Mouse (Mus musculus): Measurements from ENCODE around the gene Ncaph2. TPM values are rescaled to one million over a fixed set of nuclear protein-coding genes. Genes with fewer than 3 reads are reported as not detected.

Ncaph2 gene
- polyA plus RNA-seq (2014; fragmentation: Nextera tagmentation; extraction: Ambion mirVana): 133 and 140 TPM in 2 replicates

- peaks cover 7% of the 10 kb centered on the region; the same call in 1 of the 2 replicates for H3K4me1 ChIP-seq (replicated peaks; ENCODE audit: control insufficient read depth, insufficient read depth, low read length)
- H3K9ac ChIP-seq (ENCODE audit: low read depth, low read length): peak within 1 kb of the TSS; percentile 88
- H3K4me2 ChIP-seq (replicated peaks; ENCODE audit: low read depth, low read length): peak within 1 kb of the TSS; percentile 68
- H3K36me3 ChIP-seq (ENCODE audit: control insufficient read depth, insufficient read depth, low read length): peaks cover 18% of the 10 kb centered on the region
- ATAC-seq (ENCODE audit: low FRiP score) (peak; percentile 92), DNase-seq (ENCODE audit: low spot score) (peak; percentile 99)
- WGBS: 1% methylated on average over 64 of the region's 64 CpGs
- H3K27me3 ChIP-seq (ENCODE audit: control insufficient read depth, insufficient read depth, low read length): no peaks in the 10 kb centered on the region
- H3K4me3 ChIP-seq (ENCODE audit: low read depth, low read length): peak within 1 kb of the TSS; percentile 54
- H3K27ac ChIP-seq (ENCODE audit: low read depth, low read length): peak within 1 kb of the TSS; percentile 27; the same call in 1 of the 2 replicates
- H3K9me3 ChIP-seq (ENCODE audit: control insufficient read depth, low read length): no peaks in the 10 kb centered on the region
These were observed at the start of gene Ncaph2, which contains the start of gene Lmf2 for GRCm38 (mm10) chr15:89355241-89356187. Gene Ncaph2 (plus strand): TSS chr15:89355719. Gene Lmf2 (minus strand): TSS chr15:89355659.

- Histone ChIP-seq H3K27ac (ENCODE audit: low read depth, low read length) (no peak overlapping the region), H3K36me3 (ENCODE audit: control insufficient read depth, insufficient read depth, low read length) (peaks cover 7% of the 10 kb centered on the region), H3K9ac (ENCODE audit: low read depth, low read length) (no peak overlapping the region), H3K4me2 (replicated peaks; ENCODE audit: low read depth, low read length) (no peak overlapping the region), H3K4me1 (replicated peaks; ENCODE audit: control insufficient read depth, insufficient read depth, low read length) (no peaks in the 10 kb centered on the region), H3K27me3 (ENCODE audit: control insufficient read depth, insufficient read depth, low read length) (no peaks in the 10 kb centered on the region), H3K4me3 (ENCODE audit: low read depth, low read length) (no peak overlapping the region), H3K9me3 (ENCODE audit: control insufficient read depth, low read length) (no peaks in the 10 kb centered on the region)
- 77% methylated on average over 1 of the region's 1 CpGs for WGBS
- DNase-seq (ENCODE audit: low spot score) (no peak), ATAC-seq (ENCODE audit: low FRiP score) (no peak)
These were observed 49.6 kb upstream of the Ncaph2 start for GRCm38 (mm10) chr15:89305966-89306365.

- H3K9me3 ChIP-seq (ENCODE audit: control insufficient read depth, low read length): no peaks in the 10 kb centered on the region
- no peaks in the 10 kb centered on the region for H3K4me1 ChIP-seq (replicated peaks; ENCODE audit: control insufficient read depth, insufficient read depth, low read length)
- H3K9ac ChIP-seq (ENCODE audit: low read depth, low read length): no peak overlapping the region
- WGBS: 93% methylated on average over 13 of the region's 13 CpGs
- no peaks in the 10 kb centered on the region for H3K27me3 ChIP-seq (ENCODE audit: control insufficient read depth, insufficient read depth, low read length)
- ATAC-seq (ENCODE audit: low FRiP score) (no peak), DNase-seq (ENCODE audit: low spot score) (no peak)
- no peak overlapping the region for H3K27ac ChIP-seq (ENCODE audit: low read depth, low read length)
- H3K4me3 ChIP-seq (ENCODE audit: low read depth, low read length): no peak overlapping the region
- H3K4me2 ChIP-seq (replicated peaks; ENCODE audit: low read depth, low read length): no peak overlapping the region
- peaks cover 3% of the 10 kb centered on the region for H3K36me3 ChIP-seq (ENCODE audit: control insufficient read depth, insufficient read depth, low read length)
These were observed 48.1 kb upstream of the Ncaph2 start for GRCm38 (mm10) chr15:89307461-89307860.

GRCm38 (mm10) chr15:89308406-89309139, 46.9 kb upstream of the Ncaph2 start:
- H3K36me3 ChIP-seq (ENCODE audit: control insufficient read depth, insufficient read depth, low read length): no peaks in the 10 kb centered on the region
- DNase-seq (ENCODE audit: low spot score) (no peak), ATAC-seq (ENCODE audit: low FRiP score) (no peak)
- no peaks in the 10 kb centered on the region for H3K9me3 ChIP-seq (ENCODE audit: control insufficient read depth, low read length)
- 92% methylated on average over 7 of the region's 7 CpGs for WGBS
- no peaks in the 10 kb centered on the region for H3K27me3 ChIP-seq (ENCODE audit: control insufficient read depth, insufficient read depth, low read length)
- H3K27ac ChIP-seq (ENCODE audit: low read depth, low read length): no peak overlapping the region
- no peaks in the 10 kb centered on the region; the same call in 1 of the 2 replicates for H3K4me1 ChIP-seq (replicated peaks; ENCODE audit: control insufficient read depth, insufficient read depth, low read length)
- H3K4me2 ChIP-seq (replicated peaks; ENCODE audit: low read depth, low read length): no peak overlapping the region
- no peak overlapping the region for H3K9ac ChIP-seq (ENCODE audit: low read depth, low read length)
- H3K4me3 ChIP-seq (ENCODE audit: low read depth, low read length): no peak overlapping the region

- WGBS: 83% methylated on average over 6 of the region's 6 CpGs
- H3K4me1 ChIP-seq (replicated peaks; ENCODE audit: control insufficient read depth, insufficient read depth, low read length): no peaks in the 10 kb centered on the region; the same call in 1 of the 2 replicates
- H3K4me2 ChIP-seq (replicated peaks; ENCODE audit: low read depth, low read length): no peak overlapping the region
- no peak for ATAC-seq (ENCODE audit: low FRiP score)
- H3K27ac ChIP-seq (ENCODE audit: low read depth, low read length): no peak overlapping the region
- no peak overlapping the region for H3K9ac ChIP-seq (ENCODE audit: low read depth, low read length)
- no peaks in the 10 kb centered on the region for H3K36me3 ChIP-seq (ENCODE audit: control insufficient read depth, insufficient read depth, low read length)
- no peaks in the 10 kb centered on the region for H3K27me3 ChIP-seq (ENCODE audit: control insufficient read depth, insufficient read depth, low read length)
- H3K9me3 ChIP-seq (ENCODE audit: control insufficient read depth, low read length): no peaks in the 10 kb centered on the region
- no peak for DNase-seq (ENCODE audit: low spot score)
- H3K4me3 ChIP-seq (ENCODE audit: low read depth, low read length): no peak overlapping the region
These were observed 45.5 kb upstream of the Ncaph2 start for GRCm38 (mm10) chr15:89309962-89310498.

GRCm38 (mm10) chr15:89313359-89313758, 42.2 kb upstream of the Ncaph2 start:
- no peak for ATAC-seq (ENCODE audit: low FRiP score)
- Histone ChIP-seq H3K4me3 (ENCODE audit: low read depth, low read length) (no peak overlapping the region), H3K36me3 (ENCODE audit: control insufficient read depth, insufficient read depth, low read length) (no peaks in the 10 kb centered on the region), H3K9ac (ENCODE audit: low read depth, low read length) (no peak overlapping the region), H3K27ac (ENCODE audit: low read depth, low read length) (no peak overlapping the region), H3K9me3 (ENCODE audit: control insufficient read depth, low read length) (no peaks in the 10 kb centered on the region), H3K27me3 (ENCODE audit: control insufficient read depth, insufficient read depth, low read length) (no peaks in the 10 kb centered on the region), H3K4me2 (replicated peaks; ENCODE audit: low read depth, low read length) (peak overlapping the region; percentile 11; the same call in 1 of the 2 replicates), H3K4me1 (replicated peaks; ENCODE audit: control insufficient read depth, insufficient read depth, low read length) (no peaks in the 10 kb centered on the region; the same call in 1 of the 2 replicates)
- DNase-seq (ENCODE audit: low spot score): no peak
- 82% methylated on average over 4 of the region's 4 CpGs for WGBS

GRCm38 (mm10) chr15:89314107-89314506, 41.4 kb upstream of the Ncaph2 start:
- H3K4me1 ChIP-seq (replicated peaks; ENCODE audit: control insufficient read depth, insufficient read depth, low read length): no peaks in the 10 kb centered on the region; the same call in 1 of the 2 replicates
- DNase-seq (ENCODE audit: low spot score): no peak
- peak overlapping the region; percentile 73 for H3K4me2 ChIP-seq (replicated peaks; ENCODE audit: low read depth, low read length)
- peak overlapping the region; percentile 85 for H3K9ac ChIP-seq (ENCODE audit: low read depth, low read length)
- 43% methylated on average over 3 of the region's 3 CpGs for WGBS
- peak overlapping the region; percentile 99 for H3K4me3 ChIP-seq (ENCODE audit: low read depth, low read length)
- H3K9me3 ChIP-seq (ENCODE audit: control insufficient read depth, low read length): no peaks in the 10 kb centered on the region
- peak; percentile 15; the same call in 1 of the 2 replicates for ATAC-seq (ENCODE audit: low FRiP score)
- no peaks in the 10 kb centered on the region for H3K27me3 ChIP-seq (ENCODE audit: control insufficient read depth, insufficient read depth, low read length)
- H3K27ac ChIP-seq (ENCODE audit: low read depth, low read length): no peak overlapping the region
- no peaks in the 10 kb centered on the region for H3K36me3 ChIP-seq (ENCODE audit: control insufficient read depth, insufficient read depth, low read length)

GRCm38 (mm10) chr15:89314511-89315189, 40.9 kb upstream of the Ncaph2 start:
- Histone ChIP-seq H3K27ac (ENCODE audit: low read depth, low read length) (peak overlapping the region; percentile 30; the same call in 1 of the 2 replicates), H3K36me3 (ENCODE audit: control insufficient read depth, insufficient read depth, low read length) (no peaks in the 10 kb centered on the region), H3K4me2 (replicated peaks; ENCODE audit: low read depth, low read length) (peak overlapping the region; percentile 73), H3K4me1 (replicated peaks; ENCODE audit: control insufficient read depth, insufficient read depth, low read length) (no peaks in the 10 kb centered on the region; the same call in 1 of the 2 replicates), H3K27me3 (ENCODE audit: control insufficient read depth, insufficient read depth, low read length) (no peaks in the 10 kb centered on the region), H3K9me3 (ENCODE audit: control insufficient read depth, low read length) (no peaks in the 10 kb centered on the region), H3K9ac (ENCODE audit: low read depth, low read length) (peak overlapping the region; percentile 85), H3K4me3 (ENCODE audit: low read depth, low read length) (peak overlapping the region; percentile 99)
- DNase-seq (ENCODE audit: low spot score): peak; percentile 49
- ATAC-seq (ENCODE audit: low FRiP score): peak; percentile 52
- under 1% methylated on average over 58 of the region's 58 CpGs for WGBS
